Comparison of ENCODE assay signal across 12 mouse cellular contexts in genomic region chr15:96985618-96986017, GRCm38 (mm10).
"Had no signal": no experiment of that assay in that cellular context is flagged by ENCODE, and none has a peak within 500 bp of the region (broad histone marks: within the 10 kb centered on the region; RNA-seq: fewer than 3 reads in every experiment).

No protein-coding gene starts in this region.

- H3K4me3 ChIP-seq: left cerebral cortex, adult 2 months; limb, embryonic 15.5 days; liver, embryonic 12.5 days; lung, embryonic 15.5 days; megakaryocyte, embryonic 14.5 days; midbrain, embryonic 12.5 days had no signal

- H3K36me3 ChIP-seq: limb, embryonic 15.5 days; liver, embryonic 12.5 days; lung, embryonic 15.5 days; midbrain, embryonic 12.5 days had no signal

- H3K9ac ChIP-seq: limb, embryonic 15.5 days; liver, embryonic 12.5 days; lung, embryonic 15.5 days; midbrain, embryonic 12.5 days had no signal

- H3K27me3 ChIP-seq: limb, embryonic 15.5 days; liver, embryonic 12.5 days; lung, embryonic 15.5 days; megakaryocyte, embryonic 14.5 days; midbrain, embryonic 12.5 days had no signal

- H3K4me2 ChIP-seq: limb, embryonic 15.5 days; liver, embryonic 12.5 days; lung, embryonic 15.5 days; midbrain, embryonic 12.5 days had no signal

- DNase-seq: kidney, adult 8-10 months; kidney, postnatal 25 days; lung, postnatal 14 days; thymus, postnatal 4 days had no signal

- H3K9me3 ChIP-seq: limb, embryonic 15.5 days; liver, embryonic 12.5 days; lung, embryonic 15.5 days; midbrain, embryonic 12.5 days had no signal

- H3K27ac ChIP-seq: left cerebral cortex, adult 2 months; limb, embryonic 15.5 days; liver, embryonic 12.5 days; macrophage; midbrain, embryonic 12.5 days; stomach, postnatal 0 days had no signal

- H3K4me1 ChIP-seq: limb, embryonic 15.5 days; megakaryocyte, embryonic 14.5 days; midbrain, embryonic 12.5 days had no signal
